In genomic region chr12:59117184-59117583, GRCm38 (mm10) we compare ENCODE assay signal across 31 mouse cellular contexts. TPM values are rescaled to one million over a fixed set of nuclear protein-coding genes. Genes with fewer than 3 reads are reported as not detected.
DNase-seq lines count a peak whose midpoint lies in the region; ATAC-seq lines count a peak whose summit lies in the region.
"Had no signal": no experiment of that assay in that cellular context is flagged by ENCODE, and none has a peak within 500 bp of the region (broad histone marks: within the 10 kb centered on the region; RNA-seq: fewer than 3 reads in every experiment).

No protein-coding gene starts in this region.

- DNase-seq in forebrain, embryonic 11.5 days (ENCODE audit: low spot score) = no peak
- peak; percentile 10 to 63 for DNase-seq in frontal cortex, postnatal 36 days (ENCODE audit: low spot score in 2 of 2)
- no peak for DNase-seq in frontal cortex, postnatal 10 days (ENCODE audit: low spot score in 2 of 2)
- DNase-seq in right cerebral cortex, adult 18-20 months = peak; percentile 15
- no peak for DNase-seq in right cerebral cortex, adult 2 months (ENCODE audit: low spot score in 2 of 2)
- peak; percentile 67 for DNase-seq in telencephalon, adult 2 months (ENCODE audit: low read depth, low spot score)
- DNase-seq in embryo, embryonic 9.5 days (ENCODE audit: extremely low spot score) = no peak
- DNase-seq: adrenal gland, adult 2 months; adrenal gland, postnatal 36 days; cerebellum, adult 8-10 months; cerebellum, postnatal 25 days; gastrocnemius, postnatal 10 days; kidney, adult 18-20 months; kidney, postnatal 36 days; layer of hippocampus, postnatal 36 days; spleen, adult 18-20 months; thymus, adult 18-20 months; thymus, postnatal 25 days had no signal

- no peak overlapping the region for H3K9ac ChIP-seq in forebrain, embryonic 13.5 days
- no peak overlapping the region for H3K9ac ChIP-seq in forebrain, embryonic 11.5 days (ENCODE audit: low read length)
- H3K9ac ChIP-seq: embryonic facial prominence, embryonic 12.5 days; heart, embryonic 15.5 days; kidney, embryonic 15.5 days; limb, embryonic 13.5 days; lung, embryonic 15.5 days had no signal

- ATAC-seq in forebrain, embryonic 13.5 days = peak; percentile 57; the same call in 1 of the 2 replicates
- ATAC-seq in forebrain, embryonic 11.5 days (replicated peaks; ENCODE audit: low FRiP score) = no peak
- ATAC-seq: activated CD4-positive, CD25-positive, alpha-beta regulatory T cell, adult 4 months; hindbrain, embryonic 16.5 days; midbrain, embryonic 16.5 days had no signal

- 88% methylated on average over 3 of the region's 3 CpGs for WGBS in forebrain, embryonic 13.5 days
- 86% methylated on average over 3 of the region's 3 CpGs for WGBS in forebrain, embryonic 11.5 days

- no peak overlapping the region for H3K27ac ChIP-seq in forebrain, embryonic 13.5 days
- H3K27ac ChIP-seq in forebrain, embryonic 11.5 days (ENCODE audit: low read depth, low read length) = no peak overlapping the region
- H3K27ac ChIP-seq: embryonic facial prominence, embryonic 12.5 days; heart, embryonic 10.5 days; heart, embryonic 15.5 days; kidney, embryonic 15.5 days; limb, embryonic 13.5 days; lung, embryonic 15.5 days had no signal

- no peak overlapping the region for H3K4me2 ChIP-seq in forebrain, embryonic 13.5 days
- no peak overlapping the region for H3K4me2 ChIP-seq in forebrain, embryonic 11.5 days (ENCODE audit: low read depth, low read length, severe bottlenecking)
- H3K4me2 ChIP-seq: embryonic facial prominence, embryonic 12.5 days; heart, embryonic 15.5 days; kidney, embryonic 15.5 days; limb, embryonic 13.5 days; liver, embryonic 11.5 days; lung, embryonic 15.5 days; midbrain, embryonic 11.5 days had no signal

- no peaks in the 10 kb centered on the region for H3K36me3 ChIP-seq in forebrain, embryonic 13.5 days (ENCODE audit: poor library complexity, severe bottlenecking)
- no peaks in the 10 kb centered on the region for H3K36me3 ChIP-seq in forebrain, embryonic 11.5 days (ENCODE audit: control insufficient read depth, insufficient read depth, low read length)
- H3K36me3 ChIP-seq: embryonic facial prominence, embryonic 12.5 days; heart, embryonic 10.5 days; heart, embryonic 15.5 days; kidney, embryonic 15.5 days; limb, embryonic 13.5 days; lung, embryonic 15.5 days had no signal

- no peaks in the 10 kb centered on the region for H3K4me1 ChIP-seq in forebrain, embryonic 13.5 days
- no peaks in the 10 kb centered on the region for H3K4me1 ChIP-seq in forebrain, embryonic 11.5 days (replicated peaks; ENCODE audit: control insufficient read depth, insufficient read depth, low read length)
- H3K4me1 ChIP-seq: embryonic facial prominence, embryonic 12.5 days; heart, embryonic 10.5 days; heart, embryonic 15.5 days; kidney, embryonic 15.5 days; limb, embryonic 13.5 days; lung, embryonic 15.5 days had no signal

- H3K27me3 ChIP-seq in forebrain, embryonic 13.5 days = no peaks in the 10 kb centered on the region
- no peaks in the 10 kb centered on the region for H3K27me3 ChIP-seq in forebrain, embryonic 11.5 days (ENCODE audit: control insufficient read depth, insufficient read depth, low read length)
- H3K27me3 ChIP-seq: CH12.LX; embryonic facial prominence, embryonic 12.5 days; heart, embryonic 15.5 days; kidney, embryonic 15.5 days; limb, embryonic 13.5 days; lung, embryonic 15.5 days had no signal

- H3K9me3 ChIP-seq in forebrain, embryonic 13.5 days (replicated peaks) = no peaks in the 10 kb centered on the region
- H3K9me3 ChIP-seq in forebrain, embryonic 11.5 days (ENCODE audit: control insufficient read depth, low read length) = no peaks in the 10 kb centered on the region
- H3K9me3 ChIP-seq: embryonic facial prominence, embryonic 12.5 days; heart, embryonic 10.5 days; heart, embryonic 15.5 days; kidney, embryonic 15.5 days; limb, embryonic 13.5 days; lung, embryonic 15.5 days had no signal

- no peak overlapping the region for H3K4me3 ChIP-seq in forebrain, embryonic 13.5 days
- no peak overlapping the region for H3K4me3 ChIP-seq in forebrain, embryonic 11.5 days (ENCODE audit: low read depth, low read length)
- H3K4me3 ChIP-seq: embryonic facial prominence, embryonic 12.5 days; heart, embryonic 10.5 days; heart, embryonic 15.5 days; kidney, embryonic 15.5 days; limb, embryonic 13.5 days; lung, embryonic 15.5 days had no signal

RNA-seq across cellular contexts. Expression of gene Mia2, which starts 21.6 kb away (rescaled TPM):
- polyA plus RNA-seq in forebrain, embryonic 13.5 days (2015; fragmentation: Nextera tagmentation; extraction: Ambion mirVana) = 41.9 and 43.7 TPM in 2 replicates
- 50.6 and 55.2 TPM in 2 replicates for polyA plus RNA-seq in forebrain, embryonic 11.5 days (2014; fragmentation: Nextera tagmentation; extraction: Ambion mirVana)

RNA-seq across cellular contexts. Expression of gene Pnn, which starts 50.5 kb away (rescaled TPM):
- 114 and 120 TPM in 2 replicates for polyA plus RNA-seq in forebrain, embryonic 13.5 days (2015; fragmentation: Nextera tagmentation; extraction: Ambion mirVana)
- 124 and 127 TPM in 2 replicates for polyA plus RNA-seq in forebrain, embryonic 11.5 days (2014; fragmentation: Nextera tagmentation; extraction: Ambion mirVana)

RNA-seq across cellular contexts. Expression of gene Trappc6b, which starts 55.9 kb away (rescaled TPM):
- 137 and 140 TPM in 2 replicates for polyA plus RNA-seq in forebrain, embryonic 13.5 days (2015; fragmentation: Nextera tagmentation; extraction: Ambion mirVana)
- polyA plus RNA-seq in forebrain, embryonic 11.5 days (2014; fragmentation: Nextera tagmentation; extraction: Ambion mirVana) = 64.6 and 69.1 TPM in 2 replicates

Comparison
In these comparisons a context has a peak if more than half of its experiments do, and no peak if none do; other contexts are left out.
1. DNase-seq: peak in frontal cortex, postnatal 36 days (2 of 2), right cerebral cortex, adult 18-20 months (single experiment) and telencephalon, adult 2 months (single experiment); none in forebrain, embryonic 11.5 days (single experiment), frontal cortex, postnatal 10 days (0 of 2), right cerebral cortex, adult 2 months (0 of 2) and embryo, embryonic 9.5 days (single experiment).